Mouse (Mus musculus): ENCODE results near the gene Hoxd3.

- no peak for TF ChIP-seq EP300 (IDR thresholded peaks at IDR 0.05; ENCODE audit: insufficient read depth, low read depth, low read length)
- no peak for TF ChIP-seq POLR2A (IDR thresholded peaks at IDR 0.05; ENCODE audit: insufficient read depth, low read length)
These were observed 36.0 kb downstream of the Hoxd3 start for GRCm38 (mm10) chr2:74747661-74748141.

All from ES-Bruce4 (cell line).